Mouse (Mus musculus) right cerebral cortex, postnatal 10 days (tissue): ENCODE data around the gene Slx1b.
"Not testable (repeated sequence)": the region's sequence is repeated elsewhere in the genome, so short reads cannot be mapped to it uniquely, and the experiment has no call there.

ENCODE experiments used
- DNase-seq, 2 experiments: peaks; one replicate each; pipeline ENCODE4 v3.0.0; 2021; ENCODE audit warnings: low spot score in 2 of 2

Gene Slx1b

GRCm38 (mm10) chr7:126695631-126696207, at the start of gene Slx1b:
TSS of gene Slx1b (minus strand) at chr7:126695784.
- peak; percentile 97 to 98 for DNase-seq

GRCm38 (mm10) chr7:126741964-126742482, 46.4 kb upstream of the Slx1b start:
- DNase-seq = peak in 1 of 2 experiments; percentile 38

GRCm38 (mm10) chr7:126741452-126741851, 45.9 kb upstream of the Slx1b start:
- no peak for DNase-seq

GRCm38 (mm10) chr7:126740977-126741376, 45.4 kb upstream of the Slx1b start:
- DNase-seq = peak; percentile 50 to 51

GRCm38 (mm10) chr7:126740132-126740735, 44.6 kb upstream of the Slx1b start:
- peak in 1 of 2 experiments; percentile 28 for DNase-seq

- peak; percentile 62 to 76 for DNase-seq
These were observed 44.0 kb upstream of the Slx1b start for GRCm38 (mm10) chr7:126739551-126739950.

- no peak for DNase-seq
These were observed 40.5 kb upstream of the Slx1b start for GRCm38 (mm10) chr7:126736122-126736521.

GRCm38 (mm10) chr7:126730256-126730789, 34.7 kb upstream of the Slx1b start:
- DNase-seq = not testable (repeated sequence)

GRCm38 (mm10) chr7:126725667-126726066, 30.1 kb upstream of the Slx1b start:
- DNase-seq = no peak

GRCm38 (mm10) chr7:126725077-126725476, 29.5 kb upstream of the Slx1b start:
- no peak for DNase-seq

- no peak for DNase-seq
These were observed 26.1 kb upstream of the Slx1b start for GRCm38 (mm10) chr7:126721635-126722034.

- DNase-seq = peak in 1 of 2 experiments; percentile 55
These were observed 23.3 kb upstream of the Slx1b start for GRCm38 (mm10) chr7:126718787-126719337.

GRCm38 (mm10) chr7:126717566-126717965, 22.0 kb upstream of the Slx1b start:
- DNase-seq = no peak

- DNase-seq = no peak
These were observed 20.1 kb upstream of the Slx1b start for GRCm38 (mm10) chr7:126715679-126716078.

GRCm38 (mm10) chr7:126711910-126712309, 16.3 kb upstream of the Slx1b start:
- no peak for DNase-seq

- DNase-seq = no peak
These were observed 14.7 kb upstream of the Slx1b start for GRCm38 (mm10) chr7:126710266-126710665.

GRCm38 (mm10) chr7:126708175-126708952, 12.8 kb upstream of the Slx1b start:
- no peak for DNase-seq

- peak in 1 of 2 experiments; percentile 42 for DNase-seq
These were observed 12.0 kb upstream of the Slx1b start, which contains the start of gene Coro1a for GRCm38 (mm10) chr7:126707442-126708174. TSS of gene Coro1a (minus strand) at chr7:126707787.

- DNase-seq = peak; percentile 95 to 96
These were observed 8.8 kb upstream of the Slx1b start for GRCm38 (mm10) chr7:126704121-126704980.

GRCm38 (mm10) chr7:126703757-126704077, 8.1 kb upstream of the Slx1b start:
- peak; percentile 53 to 55 for DNase-seq
